Mouse (Mus musculus): ENCODE results near the gene Eef1a1.
"Not testable (repeated sequence)": the region's sequence is repeated elsewhere in the genome, so short reads cannot be mapped to it uniquely, and the experiment has no call there.

Gene Eef1a1

GRCm38 (mm10) chr9:78488890-78489420 is at the start of gene Eef1a1:
Gene Eef1a1, minus strand, starts transcription at chr9:78489151.
- peak; percentile 56 for DNase-seq

- DNase-seq = no peak
Measured at GRCm38 (mm10) chr9:78538421-78538820, 49.5 kb upstream of the Eef1a1 start.

GRCm38 (mm10) chr9:78537154-78537873 is 48.4 kb upstream of the Eef1a1 start:
- peak; percentile 80 for DNase-seq

GRCm38 (mm10) chr9:78534606-78535005 is 45.7 kb upstream of the Eef1a1 start:
- no peak for DNase-seq

GRCm38 (mm10) chr9:78533296-78533935 is 44.5 kb upstream of the Eef1a1 start:
- DNase-seq = no peak

GRCm38 (mm10) chr9:78532341-78532819 is 43.4 kb upstream of the Eef1a1 start:
- no peak for DNase-seq

GRCm38 (mm10) chr9:78531816-78532215 is 42.9 kb upstream of the Eef1a1 start:
- DNase-seq = no peak

GRCm38 (mm10) chr9:78527767-78528381 is 38.9 kb upstream of the Eef1a1 start:
- DNase-seq = peak; percentile 64

- DNase-seq = peak; percentile 58
Measured at GRCm38 (mm10) chr9:78527301-78527761, 38.4 kb upstream of the Eef1a1 start.

GRCm38 (mm10) chr9:78526206-78526605 is 37.3 kb upstream of the Eef1a1 start:
- DNase-seq = no peak

GRCm38 (mm10) chr9:78525451-78526135 is 36.6 kb upstream of the Eef1a1 start:
- DNase-seq = no peak

GRCm38 (mm10) chr9:78521689-78522088 is 32.7 kb upstream of the Eef1a1 start:
- no peak for DNase-seq

- DNase-seq = peak; percentile 57
Measured at GRCm38 (mm10) chr9:78520780-78521601, 32.0 kb upstream of the Eef1a1 start.

GRCm38 (mm10) chr9:78520127-78520779 is 31.3 kb upstream of the Eef1a1 start:
- no peak for DNase-seq

GRCm38 (mm10) chr9:78517237-78517636 is 28.3 kb upstream of the Eef1a1 start:
- not testable (repeated sequence) for DNase-seq

- no peak for DNase-seq
Measured at GRCm38 (mm10) chr9:78516125-78516524, 27.2 kb upstream of the Eef1a1 start.

GRCm38 (mm10) chr9:78514681-78515080 is 25.7 kb upstream of the Eef1a1 start:
- no peak for DNase-seq

GRCm38 (mm10) chr9:78513776-78514500 is 25.0 kb upstream of the Eef1a1 start:
- no peak for DNase-seq

- DNase-seq = no peak
Measured at GRCm38 (mm10) chr9:78511705-78512104, 22.8 kb upstream of the Eef1a1 start.

- DNase-seq = no peak
Measured at GRCm38 (mm10) chr9:78508106-78508786, 19.3 kb upstream of the Eef1a1 start.
